Mouse (Mus musculus) hindbrain, embryonic 12.5 days (tissue): ENCODE data around the gene Alkbh1. TPM values are rescaled to one million over a fixed set of nuclear protein-coding genes. Genes with fewer than 3 reads are reported as not detected.
A peak's percentile ranks its signal among the peaks of the same experiment; 100 is the strongest.

Experiments used
- ATAC-seq: fragments of 200-750 bp; cut with Nextera tagmentation; 2 replicates; pipeline ENCODE4 v1.8.0; 2017; ENCODE audit warnings: moderate TSS enrichment; ENCODE audit not compliant: low FRiP score
- H3K27ac ChIP-seq: fragments of 300-500 bp; sonication (generic); 2 replicates; pipeline ENCODE4 v1.5.1; 2016; ENCODE audit warnings: mild to moderate bottlenecking
- H3K27me3 ChIP-seq: fragments of 300-500 bp; sonication (generic); 2 replicates; pipeline ENCODE4 v1.6.1; 2016; ENCODE audit warnings: mild to moderate bottlenecking
- H3K36me3 ChIP-seq: fragments of 300-500 bp; sonication (generic); 2 replicates; pipeline ENCODE4 v1.6.1; 2016; ENCODE audit warnings: mild to moderate bottlenecking
- H3K4me1 ChIP-seq: fragments of 300-500 bp; sonication (generic); 2 replicates; pipeline ENCODE4 v1.6.1; 2016
- H3K4me2 ChIP-seq: fragments of 300-500 bp; sonication (generic); replicated peaks from 2 replicates; pipeline ENCODE4 v1.6.1; 2016; ENCODE audit warnings: mild to moderate bottlenecking
- H3K4me3 ChIP-seq: fragments of 300-500 bp; sonication (generic); 2 replicates; pipeline ENCODE4 v1.5.1; 2016; ENCODE audit warnings: mild to moderate bottlenecking
- H3K9ac ChIP-seq: fragments of 300-500 bp; sonication (generic); 2 replicates; pipeline ENCODE4 v1.6.1; 2016; ENCODE audit warnings: mild to moderate bottlenecking, moderate library complexity
- H3K9me3 ChIP-seq: fragments of 300-500 bp; sonication (generic); replicated peaks from 2 replicates; pipeline ENCODE4 v1.6.1; 2016; ENCODE audit warnings: mild to moderate bottlenecking
- WGBS: fragments of 180-500 bp; shearing (Covaris S2); methylation state at CpG from one replicate; pipeline ENCODE4 v1.1.7; 2016; 5-methylcytosine and 5-hydroxymethylcytosine counted together
- microRNA-seq: library from miRNA; unstranded; fragments of <30 nt; microRNA quantifications from one replicate; pipeline ENCODE4, GENCODE M21; 2017
- polyA plus RNA-seq: library from polyadenylated mRNA; unstranded; fragments of >200 nt; fragmentation: Nextera tagmentation; extraction: Ambion mirVana; gene quantifications from 2 replicates; pipeline ENCODE4 v1.2.1, GENCODE M21; 2016

The Alkbh1 gene
- polyA plus RNA-seq, 1 experiment from 2014 or later: 53.9 TPM

DNA sequence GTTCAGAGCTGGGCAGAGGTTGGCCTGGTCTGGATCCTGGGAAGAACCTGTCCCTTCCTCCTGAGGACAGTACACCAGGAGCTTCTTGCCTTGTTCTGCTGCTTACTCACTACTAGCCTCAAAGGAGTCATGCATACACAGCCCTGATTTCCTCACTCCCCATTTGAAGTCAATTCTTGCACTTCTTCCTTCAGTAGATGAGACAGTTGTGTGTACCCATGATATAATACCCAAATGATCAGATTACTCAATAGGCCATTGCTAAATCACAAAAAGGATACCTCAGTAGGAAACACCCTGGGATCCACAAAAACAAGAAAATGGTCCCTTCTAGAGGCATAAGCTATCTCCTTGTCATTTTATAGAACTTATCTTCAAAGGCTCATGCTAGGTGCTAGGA is 52.5 kb downstream of the Alkbh1 start:
- Histone ChIP-seq H3K4me2 (no peak overlapping the region), H3K9me3 (no peaks in the 10 kb centered on the region), H3K27me3 (no peaks in the 10 kb centered on the region), H3K4me1 (peaks cover 13% of the 10 kb centered on the region), H3K36me3 (no peaks in the 10 kb centered on the region), H3K27ac (no peak overlapping the region), H3K9ac (no peak overlapping the region), H3K4me3 (no peak overlapping the region)
- ATAC-seq: no peak

DNA sequence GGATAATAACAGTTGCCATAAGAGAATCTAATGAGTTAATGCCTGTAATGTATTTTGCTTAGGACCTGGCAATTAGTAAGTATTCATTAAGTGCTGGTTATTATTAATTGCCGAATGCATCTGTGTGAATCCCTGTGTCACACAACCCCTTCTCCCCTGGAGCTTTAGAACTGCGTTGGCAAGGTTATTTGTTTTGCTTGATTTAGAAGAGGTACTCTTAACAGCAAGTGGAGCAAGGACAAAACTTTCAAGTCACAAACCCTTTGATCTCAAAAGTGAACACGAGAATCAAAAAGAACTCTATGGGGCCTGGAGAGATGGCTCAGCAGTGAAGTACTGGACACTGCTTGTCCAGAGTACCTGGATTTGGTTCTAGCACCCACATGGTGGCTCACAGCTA is 54.6 kb downstream of the Alkbh1 start:
- H3K9ac ChIP-seq: no peak overlapping the region
- no peaks in the 10 kb centered on the region for H3K36me3 ChIP-seq
- H3K4me3 ChIP-seq: no peak overlapping the region
- peaks cover 18% of the 10 kb centered on the region for H3K4me1 ChIP-seq
- no peaks in the 10 kb centered on the region for H3K27me3 ChIP-seq
- no peaks in the 10 kb centered on the region for H3K9me3 ChIP-seq
- no peak overlapping the region for H3K27ac ChIP-seq
- no peak for ATAC-seq
- H3K4me2 ChIP-seq: peak overlapping the region; percentile 97
- WGBS: 75% methylated on average over 3 of the region's 3 CpGs

DNA sequence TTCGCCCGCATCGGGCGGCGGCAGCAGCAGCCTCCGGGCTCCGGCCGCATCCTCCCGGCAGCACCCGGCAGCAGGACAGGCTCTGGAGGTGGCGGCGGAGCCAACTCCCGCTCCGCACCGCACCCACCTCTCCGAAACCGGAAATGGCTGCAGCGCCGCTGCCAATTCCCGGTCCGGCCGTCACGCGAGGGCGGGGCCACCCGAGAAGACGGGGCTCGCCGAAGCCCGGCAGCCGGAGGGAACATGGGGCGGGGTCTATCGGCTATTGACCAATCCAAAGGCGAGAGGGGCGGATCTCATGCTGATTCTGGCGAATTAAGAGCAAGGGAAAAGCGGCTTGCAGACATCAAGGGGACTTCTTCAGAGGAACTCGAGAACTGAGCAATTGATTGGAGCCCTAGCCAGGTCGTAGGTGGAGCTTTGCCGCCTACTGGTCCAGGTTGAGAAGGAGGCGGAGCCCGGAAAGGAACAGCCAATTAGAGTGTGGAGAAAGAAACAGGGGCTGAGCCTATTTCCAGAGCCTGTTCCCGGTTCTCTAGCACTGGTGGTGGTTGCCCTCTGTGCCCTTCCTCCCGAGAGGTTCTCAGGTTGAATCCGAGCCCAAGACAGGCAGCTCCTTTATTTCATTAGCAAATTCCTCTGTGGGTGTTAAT is 55.6 kb downstream of the Alkbh1 start, which contains the start of gene Sptlc2:
Gene Sptlc2, minus strand, starts transcription at position 234 of the 653 bp plus-strand sequence.
- H3K4me3 ChIP-seq: peak within 1 kb of the TSS; percentile 97
- peak within 1 kb of the TSS; percentile 97 for H3K4me2 ChIP-seq
- peak within 1 kb of the TSS; percentile 79 for H3K9ac ChIP-seq
- peak within 1 kb of the TSS; percentile 87 for H3K27ac ChIP-seq
- H3K36me3 ChIP-seq: no peaks in the 10 kb centered on the region
- peak; percentile 99 for ATAC-seq
- no peaks in the 10 kb centered on the region for H3K9me3 ChIP-seq
- H3K4me1 ChIP-seq: peaks cover 18% of the 10 kb centered on the region
- under 1% methylated on average over 40 of the region's 45 CpGs for WGBS
- no peaks in the 10 kb centered on the region for H3K27me3 ChIP-seq

DNA sequence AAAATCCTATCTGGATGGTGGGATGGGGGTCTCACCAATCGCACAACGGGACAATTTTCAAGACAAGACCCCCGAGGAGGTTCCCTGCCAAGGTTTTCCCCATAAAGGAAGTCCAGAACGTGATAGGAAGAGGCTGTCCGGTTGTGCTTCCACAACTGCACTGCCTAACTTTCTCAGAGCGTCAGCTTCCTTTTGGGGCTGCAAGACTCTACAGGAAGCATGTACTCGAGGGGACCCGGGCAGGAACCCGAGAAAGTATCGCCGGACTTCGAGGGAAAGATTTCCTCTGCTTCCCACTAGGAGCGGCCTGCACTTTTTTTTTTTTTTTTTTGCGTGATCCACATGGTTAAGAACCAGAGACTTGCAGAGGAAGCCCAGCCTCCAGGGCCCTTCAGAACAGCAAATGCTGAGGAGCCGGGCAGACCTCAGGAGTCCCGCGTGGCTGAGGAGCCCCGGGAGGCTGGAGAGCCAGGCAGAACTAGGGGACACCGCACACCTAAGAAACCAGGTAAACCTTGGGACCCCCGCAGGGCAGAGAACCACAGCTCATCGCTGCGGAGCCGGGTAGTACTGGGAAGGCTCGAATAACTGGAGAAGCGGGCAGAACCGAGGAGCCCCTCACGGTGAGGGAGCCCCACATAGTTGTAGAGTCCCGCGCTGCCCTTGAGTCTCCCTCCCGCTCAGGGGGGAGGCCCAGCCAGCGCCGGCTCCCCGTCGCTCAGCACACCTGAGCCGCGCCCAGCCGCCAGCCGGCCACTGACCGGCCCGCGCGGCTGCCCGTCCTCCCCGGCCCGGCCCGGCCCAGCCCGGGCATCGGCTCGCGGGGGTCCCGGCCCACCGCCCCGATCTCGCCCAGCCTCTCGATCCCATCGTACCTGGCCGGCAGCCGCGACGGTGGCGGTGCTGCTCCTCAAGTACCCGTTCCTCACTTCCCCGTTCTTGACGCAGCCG is 56.4 kb downstream of the Alkbh1 start:
- peak; percentile 59 for ATAC-seq
- Histone ChIP-seq H3K4me1 (peaks cover 18% of the 10 kb centered on the region), H3K9me3 (no peaks in the 10 kb centered on the region), H3K27ac (peak overlapping the region; percentile 87), H3K4me2 (peak overlapping the region; percentile 97), H3K4me3 (peak overlapping the region; percentile 97), H3K36me3 (no peaks in the 10 kb centered on the region), H3K27me3 (no peaks in the 10 kb centered on the region), H3K9ac (peak overlapping the region; percentile 79)
- WGBS: 2% methylated on average over 57 of the region's 65 CpGs

DNA sequence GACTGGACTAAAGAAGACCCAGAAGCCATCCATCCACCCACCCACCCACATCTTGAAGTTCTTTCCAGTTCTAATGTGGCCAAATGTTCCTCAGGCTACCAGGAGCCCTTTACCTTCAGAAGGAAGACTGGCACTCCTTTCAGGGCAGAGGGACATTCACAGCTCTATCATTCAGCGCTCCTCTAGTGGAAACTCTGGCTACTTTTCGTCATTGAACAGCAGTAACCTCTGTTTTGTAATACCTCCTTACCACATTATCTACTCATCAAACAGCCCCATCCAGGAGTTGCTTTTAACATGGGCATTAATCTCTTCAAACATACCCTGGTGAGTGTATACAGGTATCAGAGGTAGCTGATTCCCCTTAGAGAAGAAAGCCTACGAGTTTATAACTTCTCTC is 58.8 kb downstream of the Alkbh1 start:
- Histone ChIP-seq H3K27me3 (no peaks in the 10 kb centered on the region), H3K4me2 (no peak overlapping the region), H3K36me3 (no peaks in the 10 kb centered on the region), H3K27ac (no peak overlapping the region), H3K9ac (no peak overlapping the region), H3K4me3 (no peak overlapping the region), H3K9me3 (no peaks in the 10 kb centered on the region), H3K4me1 (peaks cover 18% of the 10 kb centered on the region)
- no peak for ATAC-seq
- 85% methylated on average over 3 of the region's 3 CpGs for WGBS

DNA sequence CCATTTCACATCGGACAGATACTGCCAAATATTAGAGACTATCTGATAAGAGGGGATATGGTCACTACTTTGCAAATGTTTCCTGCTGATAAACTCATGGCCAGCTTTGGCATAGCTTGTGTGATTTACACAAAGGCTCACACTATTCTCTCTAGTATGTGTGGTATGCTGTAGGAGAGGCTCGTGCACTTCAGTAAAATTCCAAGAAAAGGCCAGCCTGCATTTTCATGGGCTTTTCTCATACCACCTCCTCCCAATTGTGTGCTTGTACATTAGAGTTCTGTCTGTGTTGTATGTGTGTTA is 62.5 kb downstream of the Alkbh1 start:
- 89% methylated on average over 2 of the region's 2 CpGs for WGBS
- Histone ChIP-seq H3K27ac (no peak overlapping the region), H3K27me3 (no peaks in the 10 kb centered on the region), H3K36me3 (no peaks in the 10 kb centered on the region), H3K9ac (no peak overlapping the region), H3K4me2 (no peak overlapping the region), H3K4me3 (no peak overlapping the region), H3K4me1 (peaks cover 5% of the 10 kb centered on the region), H3K9me3 (no peaks in the 10 kb centered on the region)
- ATAC-seq: no peak

DNA sequence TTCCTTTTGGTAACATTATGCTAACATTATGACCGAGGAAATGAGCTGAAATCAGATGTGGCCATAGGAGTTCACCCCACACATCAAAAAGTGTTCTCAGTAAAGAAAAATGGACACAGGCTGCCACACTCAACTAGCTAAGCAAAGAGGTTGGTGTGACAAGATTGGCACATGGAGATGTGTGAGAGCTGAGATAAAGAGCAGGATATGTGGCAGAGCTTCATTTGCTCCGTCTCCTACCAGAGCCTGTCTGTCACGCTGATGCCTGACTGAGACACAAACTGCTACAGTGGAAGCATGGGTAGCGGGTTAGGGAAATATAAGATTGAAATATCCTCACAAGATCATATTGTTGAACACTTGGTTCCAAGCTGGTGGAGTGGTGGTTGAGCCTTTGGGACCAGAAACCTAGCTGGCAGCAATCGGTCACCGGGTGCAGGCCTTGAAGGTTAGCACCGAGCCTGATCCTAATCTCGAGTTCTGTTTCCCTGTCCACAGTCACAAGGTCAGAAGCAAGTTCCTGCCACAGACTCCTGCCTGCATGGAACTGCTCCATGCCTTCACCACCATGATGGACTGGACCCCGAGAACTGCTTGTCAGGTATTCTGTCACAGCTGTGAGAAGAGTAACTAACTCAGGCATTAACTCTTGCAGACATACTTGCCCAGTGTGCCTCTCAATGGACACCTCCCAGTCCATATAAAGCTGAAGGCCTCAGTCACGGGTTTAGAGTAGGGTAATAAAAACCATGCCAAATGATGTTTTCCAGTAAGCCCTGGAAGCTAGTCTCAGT is 63.0 kb downstream of the Alkbh1 start:
- Histone ChIP-seq H3K4me1 (no peaks in the 10 kb centered on the region), H3K9ac (no peak overlapping the region), H3K4me2 (no peak overlapping the region), H3K27me3 (no peaks in the 10 kb centered on the region), H3K9me3 (no peaks in the 10 kb centered on the region), H3K27ac (no peak overlapping the region), H3K36me3 (no peaks in the 10 kb centered on the region), H3K4me3 (no peak overlapping the region)
- WGBS: 91% methylated on average over 10 of the region's 10 CpGs
- no peak for ATAC-seq

DNA sequence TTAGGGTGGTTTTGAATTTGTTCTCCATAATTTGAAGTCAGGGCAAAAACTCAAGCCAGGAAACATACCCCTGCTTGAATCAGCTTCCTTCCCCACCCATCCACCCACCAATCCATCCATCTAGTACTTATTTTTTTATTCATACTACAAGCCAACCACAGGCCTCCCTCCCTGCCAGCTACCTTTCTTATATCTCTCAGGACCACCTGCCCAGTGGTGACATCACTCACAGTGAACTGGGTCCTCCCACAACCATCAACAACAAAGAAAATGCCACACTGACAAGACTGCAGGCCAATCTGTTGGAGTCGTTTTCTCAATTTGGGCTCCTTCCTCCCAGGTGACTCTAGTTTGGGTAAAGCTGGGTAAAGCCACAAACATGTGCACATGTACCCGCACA is 64.3 kb downstream of the Alkbh1 start:
- H3K36me3 ChIP-seq: no peaks in the 10 kb centered on the region
- H3K27ac ChIP-seq: no peak overlapping the region
- H3K27me3 ChIP-seq: no peaks in the 10 kb centered on the region
- no peaks in the 10 kb centered on the region for H3K4me1 ChIP-seq
- no peak overlapping the region for H3K4me3 ChIP-seq
- no peak for ATAC-seq
- 88% methylated on average over 2 of the region's 2 CpGs for WGBS
- H3K4me2 ChIP-seq: no peak overlapping the region
- H3K9ac ChIP-seq: no peak overlapping the region
- no peaks in the 10 kb centered on the region for H3K9me3 ChIP-seq

Small RNA genes lying within 50 kb of the gene (microRNA-seq; reads per million reads assigned to microRNA genes)
- gene Mir3068: 36.9 reads per million, percentile 36 among the genes with 10 or more reads in this experiment

Other genes with a start within 250 kb of the Alkbh1 start
- gene Samd15, start 244.3 kb downstream of the Alkbh1 start, polyA plus RNA-seq: 1.6 and 2.5 TPM in 2 replicates
- gene Tmed8, start 243.6 kb downstream of the Alkbh1 start, polyA plus RNA-seq: 5.4 and 6.0 TPM in 2 replicates
- 1.6 and 1.8 TPM in 2 replicates for gene Noxred1, start 205.3 kb downstream of the Alkbh1 start, polyA plus RNA-seq
- 60.0 and 62.1 TPM in 2 replicates for gene Vipas39, start 177.8 kb downstream of the Alkbh1 start, polyA plus RNA-seq
- 181 and 187 TPM in 2 replicates for gene Ahsa1, start 177.5 kb downstream of the Alkbh1 start, polyA plus RNA-seq
- gene Ism2, start 144.3 kb downstream of the Alkbh1 start, polyA plus RNA-seq: 1.0 and 1.1 TPM in 2 replicates
- 72.2 and 77.7 TPM in 2 replicates for gene Sptlc2, start 55.7 kb downstream of the Alkbh1 start, polyA plus RNA-seq
- 241 and 269 TPM in 2 replicates for gene Slirp, start 121 bp downstream of the Alkbh1 start, polyA plus RNA-seq
- 132 and 134 TPM in 2 replicates for gene Snw1, start 28.3 kb upstream of the Alkbh1 start, polyA plus RNA-seq
- gene Gm5788, start 50.7 kb upstream of the Alkbh1 start, polyA plus RNA-seq: not detected in 2 replicates
- gene Gm8300, start 70.3 kb upstream of the Alkbh1 start, polyA plus RNA-seq: not detected in 2 replicates
- gene Oog1, start 158.7 kb upstream of the Alkbh1 start, polyA plus RNA-seq: not detected in 2 replicates
- not detected in 2 replicates for gene Gm4027, start 174.9 kb upstream of the Alkbh1 start, polyA plus RNA-seq
- gene Gm16381, start 200.6 kb upstream of the Alkbh1 start, polyA plus RNA-seq: not detected in 2 replicates